Mouse (Mus musculus) frontal cortex, postnatal 25 days (tissue): ENCODE measurements around the gene Atp5f1.
"Not testable (repeated sequence)": the region's sequence is repeated elsewhere in the genome, so short reads cannot be mapped to it uniquely, and the experiment has no call there.

Experiments used
- DNase-seq, 2 experiments: peaks; one replicate each; pipeline ENCODE4 v3.0.0; 2022; ENCODE audit warnings: low spot score in 2 of 2

Gene Atp5f1

DNA sequence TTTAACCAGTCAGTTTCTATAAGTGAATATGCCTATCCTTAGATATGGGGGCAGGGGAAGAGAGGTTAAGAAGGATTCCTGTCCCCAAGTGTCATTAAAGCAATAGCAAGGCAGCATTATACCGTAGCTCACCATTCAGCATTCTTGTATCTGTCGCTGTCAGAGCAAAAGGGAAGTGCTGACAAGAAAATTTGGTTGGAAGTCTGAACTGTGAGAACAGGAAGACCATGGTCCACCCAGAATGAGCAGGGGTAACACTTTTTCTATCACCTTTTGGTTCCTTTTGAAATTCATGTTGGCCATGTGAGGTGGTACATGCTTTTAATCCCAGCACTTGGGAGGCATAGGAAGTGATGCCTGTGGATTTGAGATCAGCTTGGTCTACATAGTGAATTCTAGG is 28.8 kb downstream of the Atp5f1 start:
- DNase-seq = no peak

DNA sequence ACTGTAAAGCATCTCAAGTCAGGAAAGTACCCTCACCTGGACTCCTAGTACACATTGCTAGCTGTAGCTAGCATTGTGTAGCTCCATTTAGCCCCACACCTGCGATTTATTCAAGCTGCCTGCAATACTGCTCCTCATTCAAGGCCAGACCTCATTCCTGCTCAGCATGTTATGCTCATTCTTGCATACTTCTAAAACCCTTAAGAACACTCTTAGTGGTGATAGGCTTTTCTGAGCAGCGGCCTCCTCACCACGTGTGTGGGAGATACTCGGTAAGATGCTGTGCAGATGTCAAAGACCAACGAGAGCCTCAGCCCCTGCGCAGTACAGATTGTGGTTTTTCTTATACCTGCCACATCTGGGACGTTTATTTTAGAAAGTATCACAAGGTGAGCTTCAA is 30.1 kb downstream of the Atp5f1 start:
- no peak for DNase-seq

DNA sequence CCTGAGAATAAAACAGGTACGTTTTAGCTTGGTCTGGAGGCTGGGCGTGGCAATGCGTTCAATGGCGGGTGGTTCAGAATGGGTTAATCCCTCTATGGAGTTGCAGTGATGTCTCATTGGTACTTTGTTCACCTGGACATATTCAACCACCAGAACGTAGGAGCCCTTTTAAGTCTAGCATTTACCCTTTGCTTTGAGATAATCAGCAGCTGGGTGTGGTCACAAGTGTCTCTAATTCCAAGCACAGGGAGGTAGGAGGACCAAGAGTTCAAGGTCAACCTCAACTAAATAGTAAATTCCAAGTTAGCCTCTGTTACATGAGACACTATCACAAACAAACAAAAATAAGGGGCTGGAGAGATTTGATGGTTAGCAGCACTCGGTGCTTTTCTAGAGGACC is 31.1 kb downstream of the Atp5f1 start:
- no peak for DNase-seq

DNA sequence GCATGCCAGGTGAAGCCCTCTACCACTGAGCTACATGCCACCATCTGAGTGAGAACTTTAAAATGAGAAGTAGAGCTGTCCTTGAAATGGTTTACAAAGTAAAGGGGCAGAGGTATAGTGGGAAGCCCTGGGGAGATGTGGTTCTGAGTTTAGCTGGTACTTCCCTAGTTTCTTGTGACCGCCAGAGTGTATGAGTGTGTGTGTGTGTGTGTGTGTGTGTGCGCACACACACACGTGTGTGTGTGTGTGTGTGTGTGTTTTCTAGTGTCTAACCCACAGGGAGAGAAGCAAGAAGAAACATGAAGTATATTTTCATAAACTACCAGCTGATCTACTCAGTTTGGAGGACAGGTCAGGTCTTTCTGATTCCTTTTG is 31.7 kb downstream of the Atp5f1 start:
- no peak for DNase-seq

DNA sequence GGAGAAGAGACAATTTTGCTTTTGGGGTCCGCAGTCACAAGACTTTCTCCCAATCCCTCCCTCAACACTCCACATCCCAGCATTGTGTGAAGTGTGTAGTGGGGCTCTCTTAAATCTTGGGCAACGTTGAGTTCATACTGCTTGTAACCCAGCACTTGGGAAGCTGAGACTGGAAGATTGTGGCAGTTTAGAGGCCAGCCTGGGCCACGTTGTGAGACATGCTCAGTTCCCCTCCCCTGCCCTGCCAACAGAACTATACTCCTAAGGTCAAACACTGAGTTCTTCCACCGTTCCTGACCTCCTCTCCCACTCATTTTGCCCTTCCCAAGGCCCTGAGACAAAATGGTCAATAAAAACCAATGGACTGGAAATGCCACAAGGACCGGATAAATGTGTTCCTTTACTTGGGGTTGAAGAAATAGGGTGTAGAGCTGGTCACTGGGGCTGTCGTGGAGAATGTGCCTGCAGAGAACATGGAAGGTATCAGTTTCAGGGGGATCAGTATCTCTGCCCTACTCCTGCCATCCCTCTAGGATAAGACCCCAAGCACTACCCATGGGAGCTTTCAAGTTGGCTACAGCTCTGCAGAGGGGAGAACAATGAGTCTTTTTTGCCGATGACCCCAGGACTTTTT is 32.2 kb downstream of the Atp5f1 start:
- no peak for DNase-seq

DNA sequence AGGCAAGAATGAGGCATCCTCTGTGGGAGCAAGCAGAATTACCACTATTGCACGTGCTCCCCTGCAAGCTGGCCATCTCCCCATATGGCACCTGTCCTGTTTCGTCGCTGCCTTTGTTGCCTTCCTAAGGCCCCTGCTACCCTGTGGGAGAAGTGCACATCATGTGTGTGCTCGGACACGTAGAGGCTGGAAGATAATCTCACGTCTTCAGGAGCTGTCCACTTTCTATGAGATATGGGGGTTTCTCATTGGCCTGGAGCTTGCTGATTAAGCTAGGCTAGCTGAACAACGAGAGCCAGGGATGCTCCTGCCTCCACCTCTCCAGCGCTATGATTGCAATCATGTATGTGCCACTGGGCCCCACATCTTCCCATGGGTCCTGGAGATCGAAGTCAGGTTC is 35.3 kb downstream of the Atp5f1 start:
- DNase-seq = no peak

DNA sequence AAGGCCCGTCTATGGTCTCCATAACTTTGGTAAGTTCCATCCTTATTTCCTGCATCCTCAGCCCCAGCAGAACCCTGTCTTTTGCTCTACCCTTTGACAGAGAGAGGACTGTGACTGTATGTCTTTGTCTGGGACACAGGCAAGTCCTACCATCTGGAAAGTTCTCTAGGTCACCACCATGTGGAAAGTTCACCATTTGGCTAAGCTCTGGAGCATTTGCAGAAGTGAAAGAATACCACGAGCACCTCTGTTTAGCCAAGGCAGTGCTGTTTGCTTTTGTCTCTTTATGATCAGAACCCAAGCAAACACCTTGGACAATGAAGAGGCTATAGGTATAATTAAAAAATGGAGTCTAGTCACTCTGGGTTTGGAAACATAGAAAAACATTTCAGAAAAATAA is 37.9 kb downstream of the Atp5f1 start:
- no peak for DNase-seq

DNA sequence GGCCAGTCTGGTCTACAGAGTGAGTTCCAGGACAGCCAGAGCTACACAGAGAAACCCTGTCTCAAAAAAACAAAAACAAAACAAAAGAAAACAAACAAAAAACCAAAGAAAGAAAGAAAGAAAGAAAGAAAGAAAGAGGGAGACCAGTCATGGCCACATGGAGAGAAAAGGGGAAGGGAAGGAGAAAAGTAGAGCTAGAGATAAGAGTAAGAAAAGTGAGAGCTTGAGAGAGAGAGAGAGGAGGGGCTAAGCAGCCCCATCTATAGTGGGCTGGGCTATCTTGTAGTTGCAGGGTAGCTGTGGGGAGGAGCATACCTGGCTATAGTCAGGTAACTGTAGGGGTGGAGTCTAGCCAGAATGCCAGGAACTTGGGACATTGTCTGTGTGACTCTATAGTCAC is 39.2 kb downstream of the Atp5f1 start:
- not testable (repeated sequence) for DNase-seq

DNA sequence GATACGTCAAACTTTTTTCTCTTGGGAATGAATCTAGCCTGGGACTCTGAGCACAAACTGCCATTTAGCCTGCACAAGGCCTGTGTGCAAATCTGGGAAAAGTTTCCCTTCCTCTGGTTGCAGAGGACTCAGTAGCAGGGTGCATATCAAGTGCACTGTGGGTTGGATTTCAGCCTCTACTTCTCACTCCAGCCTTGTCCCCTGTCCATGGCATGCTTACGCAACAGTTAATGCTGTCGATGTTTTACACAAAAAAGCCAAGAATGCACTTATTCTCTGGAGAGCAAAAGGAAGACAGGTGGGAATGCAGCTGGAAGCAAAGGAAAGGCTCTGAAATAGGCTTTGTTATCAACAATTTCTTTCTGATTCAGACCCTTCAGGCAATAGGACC is 41.5 kb downstream of the Atp5f1 start:
- no peak for DNase-seq

DNA sequence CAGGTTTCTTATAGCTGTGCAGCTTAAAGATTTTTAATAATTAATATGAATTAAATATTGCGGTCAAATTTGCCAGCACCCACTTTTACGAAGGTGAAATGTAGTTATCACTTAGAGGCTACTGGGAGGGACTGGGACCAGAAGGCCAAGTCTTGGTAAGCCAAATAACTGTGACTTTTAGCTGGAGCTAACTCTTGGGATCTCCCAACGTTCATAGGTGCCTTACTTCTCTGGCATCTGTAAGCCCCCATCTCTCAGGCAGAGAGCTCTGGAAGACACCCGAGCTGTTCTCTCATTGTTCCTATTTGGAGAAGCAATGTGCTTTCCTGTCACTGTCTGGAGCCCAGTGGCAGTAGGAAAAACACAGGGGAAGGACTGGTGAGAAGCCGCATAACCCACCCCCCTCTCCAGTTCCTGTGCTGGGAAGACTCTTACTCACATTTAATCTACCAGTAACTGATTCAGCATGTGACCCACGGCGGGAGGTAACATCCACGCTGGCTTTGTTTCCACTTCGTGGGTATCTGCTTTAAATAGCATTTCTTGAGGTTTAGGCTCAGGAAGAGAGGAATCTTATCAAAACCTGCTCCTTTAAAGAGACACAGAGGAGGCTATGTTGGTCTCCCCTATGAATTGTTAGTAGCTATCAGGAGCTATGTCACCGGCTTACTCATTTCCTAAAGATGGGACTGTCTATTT is 42.1 kb downstream of the Atp5f1 start:
- DNase-seq = no peak

DNA sequence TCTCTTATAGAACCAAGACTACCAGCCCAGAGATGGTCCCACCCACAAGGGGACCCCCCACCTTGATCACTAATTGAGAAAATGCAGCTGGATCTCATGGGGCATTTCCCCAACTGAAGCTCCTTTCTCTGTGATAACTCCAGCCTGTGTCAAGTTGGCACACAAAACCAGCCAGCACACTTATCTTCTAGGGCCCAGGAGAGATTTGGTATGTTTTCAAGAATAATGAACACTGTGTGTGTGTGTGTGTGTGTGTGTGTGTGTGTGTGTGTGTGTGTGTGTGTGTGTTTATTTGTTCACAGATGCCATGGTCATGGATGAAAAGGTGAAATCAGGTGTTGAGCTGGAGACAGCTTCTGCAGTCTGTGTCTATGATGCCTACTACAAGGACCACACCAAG is 43.4 kb downstream of the Atp5f1 start:
- DNase-seq = not testable (repeated sequence)

DNA sequence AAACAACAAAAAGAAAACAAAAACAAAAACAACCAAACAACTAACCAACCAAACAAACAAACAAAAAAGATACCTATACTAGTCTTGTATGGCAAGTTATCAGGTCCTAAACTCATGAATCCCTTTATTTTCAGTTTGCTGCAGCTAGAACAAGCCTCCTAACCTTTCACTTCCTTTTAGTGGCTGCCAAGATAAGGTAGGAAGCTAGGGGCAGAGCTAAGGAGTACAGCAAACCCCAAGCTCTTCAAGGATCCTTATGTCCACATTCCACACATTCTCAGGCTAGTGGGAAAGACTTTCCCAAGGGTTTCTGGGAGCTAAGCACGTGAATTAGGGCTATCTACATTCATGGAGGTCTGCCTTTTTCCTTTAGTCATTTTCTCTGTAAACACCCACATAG is 44.6 kb downstream of the Atp5f1 start:
- no peak for DNase-seq

DNA sequence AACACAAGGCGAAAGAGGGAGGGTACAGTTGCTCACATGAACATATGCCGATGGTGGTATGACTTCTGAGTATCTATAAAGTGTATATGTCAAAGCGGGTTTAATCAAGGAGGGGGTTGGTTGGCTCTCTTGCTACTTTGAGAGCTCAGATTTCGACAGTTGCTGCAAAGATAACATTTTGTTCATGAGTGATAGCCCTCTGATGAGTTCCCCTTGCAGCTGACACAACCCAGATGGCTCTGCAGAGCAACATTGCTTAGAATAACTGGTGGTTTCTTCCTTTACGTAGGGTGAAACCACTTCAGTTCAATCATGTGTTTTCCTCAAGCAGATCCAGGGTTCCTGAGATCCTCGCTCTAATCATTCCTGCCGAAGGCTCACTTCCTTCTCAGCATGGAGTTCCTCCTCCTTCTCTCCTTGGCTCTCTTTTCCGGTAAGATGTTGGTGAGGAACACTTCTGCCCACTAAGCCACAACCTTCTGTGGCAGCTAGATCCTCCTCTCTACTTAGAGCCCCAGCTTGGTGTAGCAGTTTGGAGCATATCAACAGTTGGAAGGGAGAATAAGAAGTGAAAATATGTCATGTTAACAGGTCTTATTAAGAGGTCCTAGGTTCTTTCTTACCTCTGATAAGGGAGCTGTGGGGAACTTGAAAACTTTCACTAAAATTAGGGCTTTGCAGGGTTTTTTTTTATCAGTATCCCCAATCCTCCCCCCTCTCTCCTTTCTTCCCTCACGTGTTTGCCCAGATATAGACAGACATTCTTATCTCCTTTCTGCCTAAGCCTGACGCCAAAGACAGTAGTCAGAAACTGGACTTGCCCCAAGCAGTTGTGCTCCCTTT is 45.8 kb downstream of the Atp5f1 start:
- no peak for DNase-seq

DNA sequence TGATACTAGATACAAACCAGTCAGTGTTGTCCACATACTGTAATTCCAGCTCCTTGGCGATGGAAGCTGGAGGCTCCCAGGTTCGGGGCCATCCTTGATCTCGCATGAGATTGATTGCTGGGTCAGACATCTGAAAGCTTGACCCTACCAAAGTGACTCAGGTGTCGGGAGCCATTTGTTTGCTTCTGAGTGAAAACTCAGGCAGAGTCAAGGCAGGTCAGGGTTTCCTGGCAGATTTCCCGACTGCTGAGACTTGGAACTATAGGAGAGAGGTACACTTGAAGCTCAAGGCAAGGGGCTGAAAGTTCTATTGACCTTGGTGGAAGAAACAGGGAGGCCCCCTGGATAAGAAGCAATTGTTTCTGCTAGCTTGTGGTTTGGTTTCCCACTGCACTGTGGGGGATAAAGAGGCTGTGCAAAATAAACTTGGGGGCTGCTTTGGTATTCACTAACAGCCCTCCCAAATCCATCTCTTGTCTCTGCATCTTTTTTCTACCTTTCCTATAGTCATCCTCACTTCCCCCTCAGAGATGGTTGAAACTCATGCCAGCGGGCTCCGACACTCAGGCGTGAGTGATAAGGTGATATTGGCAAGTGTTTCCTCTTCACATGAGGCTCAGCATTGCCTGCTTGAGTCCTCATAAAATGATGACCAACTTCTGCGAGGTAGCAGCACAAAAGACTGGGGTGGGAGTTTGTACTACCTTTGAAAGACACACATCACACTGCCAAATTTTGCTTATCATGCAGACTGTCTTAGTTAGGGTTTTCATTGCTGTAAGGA is 47.6 kb downstream of the Atp5f1 start:
- no peak for DNase-seq

DNA sequence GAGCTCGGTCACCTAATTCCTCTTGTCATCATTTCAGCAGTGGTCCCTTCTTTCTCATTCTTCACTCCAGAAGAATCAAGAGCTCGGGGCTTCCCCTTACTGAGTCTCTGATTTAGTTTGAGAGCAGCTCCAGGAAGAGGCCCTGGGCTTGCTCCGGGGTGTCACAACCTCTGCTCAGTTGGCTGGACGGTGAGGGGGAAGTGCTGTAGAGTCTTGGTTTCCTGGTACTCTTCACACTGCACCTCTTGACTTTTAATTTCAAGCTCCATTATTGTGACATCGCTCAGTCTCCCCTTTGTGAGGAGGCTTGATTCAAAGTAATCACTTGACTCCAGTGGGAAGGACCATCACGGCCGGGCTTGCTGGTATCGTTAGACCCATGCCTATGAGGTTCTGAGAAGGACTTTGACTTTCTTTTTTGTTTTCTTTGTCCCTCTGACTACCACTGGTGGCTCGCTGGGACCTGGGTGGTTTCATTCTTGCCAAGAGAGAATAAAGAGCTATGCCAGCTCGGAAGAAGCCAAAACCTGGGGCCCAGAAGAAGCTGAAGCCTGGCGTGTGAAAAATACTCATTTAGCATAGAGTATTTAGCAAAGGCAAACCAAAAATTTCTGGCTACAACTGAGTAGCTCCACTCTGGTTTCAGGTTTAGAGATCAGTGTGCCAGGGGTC is 49.2 kb downstream of the Atp5f1 start:
- DNase-seq = no peak

DNA sequence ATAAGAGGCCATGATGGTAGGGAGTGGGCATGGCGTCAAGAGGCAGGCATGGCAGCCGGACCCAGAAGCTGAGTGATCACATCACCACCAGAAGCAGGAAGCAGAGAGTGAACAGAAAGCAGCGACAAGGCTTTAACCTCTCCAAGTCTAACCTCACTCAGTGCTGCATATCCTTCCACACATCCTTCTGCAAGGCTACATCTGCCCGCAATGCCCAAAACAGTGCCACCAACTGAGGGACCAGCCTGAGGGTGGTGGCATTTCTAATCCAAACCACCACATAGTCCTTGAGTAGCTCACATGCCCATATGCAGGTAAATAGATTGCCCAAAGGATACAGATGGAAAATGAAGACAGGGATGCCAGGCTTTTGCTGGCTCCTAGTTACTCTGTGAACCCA is 50.9 kb downstream of the Atp5f1 start:
- no peak for DNase-seq

DNA sequence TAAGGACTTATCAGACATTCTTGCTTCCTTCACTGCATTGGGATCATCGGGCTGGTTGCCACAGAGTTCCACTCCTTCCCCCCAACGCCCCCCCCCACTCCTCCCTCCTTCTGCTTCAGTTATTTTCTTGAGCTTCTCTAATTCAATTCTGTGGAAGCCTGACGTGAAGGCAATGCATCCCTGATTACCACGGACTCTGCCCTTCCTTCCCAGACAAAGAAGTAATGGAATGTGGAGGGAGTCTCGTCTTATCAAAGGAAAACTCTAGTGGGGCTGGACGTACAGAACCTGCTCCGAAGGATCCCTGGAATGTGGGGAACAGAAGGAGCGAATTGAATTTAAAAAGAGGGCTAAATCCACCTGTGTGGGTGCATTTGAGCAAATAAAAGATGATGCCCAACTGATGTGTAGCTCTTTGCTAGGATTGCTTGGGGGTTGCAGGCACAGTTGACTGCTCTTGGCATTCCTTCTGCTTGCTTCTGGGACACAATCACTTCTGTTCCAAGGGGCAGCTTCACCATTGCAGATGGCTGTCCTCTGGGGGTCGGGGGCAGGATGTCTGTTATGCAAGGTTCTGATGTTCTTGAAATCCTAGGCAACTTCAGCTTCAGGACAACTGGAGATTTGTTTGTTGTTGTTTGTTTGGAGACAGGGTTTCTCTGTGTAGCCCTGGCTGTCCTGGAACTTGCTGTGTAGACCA is 51.8 kb downstream of the Atp5f1 start:
- DNase-seq = no peak

DNA sequence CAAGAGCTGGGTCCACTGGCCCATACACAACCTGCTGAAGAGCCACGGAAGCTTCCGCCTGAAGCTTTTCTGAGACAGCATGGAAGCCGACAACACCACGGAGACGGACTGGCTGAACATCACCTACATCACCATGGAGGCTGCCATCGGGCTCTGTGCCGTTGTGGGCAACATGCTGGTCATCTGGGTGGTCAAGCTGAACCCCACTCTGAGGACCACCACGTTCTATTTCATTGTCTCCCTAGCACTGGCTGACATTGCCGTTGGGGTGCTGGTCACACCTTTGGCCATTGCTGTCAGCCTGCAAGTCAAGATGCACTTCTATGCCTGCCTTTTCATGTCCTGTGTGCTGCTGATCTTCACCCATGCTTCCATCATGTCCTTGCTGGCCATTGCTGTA is 55.2 kb downstream of the Atp5f1 start:
- no peak for DNase-seq

DNA sequence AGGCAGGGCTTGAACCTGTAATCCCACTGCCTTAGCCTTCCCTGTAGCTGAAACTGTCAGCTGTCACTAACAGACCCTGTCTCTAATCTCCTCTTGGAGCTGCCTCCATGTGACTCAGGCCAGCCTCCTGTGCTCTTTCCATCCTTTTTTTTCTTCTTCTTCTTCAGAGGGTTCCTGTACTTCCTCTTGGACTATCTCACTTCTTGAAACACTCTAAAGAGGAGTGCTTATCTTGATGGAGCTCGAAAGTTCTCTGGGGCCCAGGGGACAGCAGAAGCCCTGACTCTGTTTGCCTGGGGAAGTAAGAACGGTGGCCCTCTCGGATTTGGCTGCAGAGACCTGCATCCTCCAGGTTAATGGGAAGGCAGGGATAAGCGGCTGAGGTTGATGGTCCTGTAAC is 55.7 kb downstream of the Atp5f1 start:
- no peak for DNase-seq

DNA sequence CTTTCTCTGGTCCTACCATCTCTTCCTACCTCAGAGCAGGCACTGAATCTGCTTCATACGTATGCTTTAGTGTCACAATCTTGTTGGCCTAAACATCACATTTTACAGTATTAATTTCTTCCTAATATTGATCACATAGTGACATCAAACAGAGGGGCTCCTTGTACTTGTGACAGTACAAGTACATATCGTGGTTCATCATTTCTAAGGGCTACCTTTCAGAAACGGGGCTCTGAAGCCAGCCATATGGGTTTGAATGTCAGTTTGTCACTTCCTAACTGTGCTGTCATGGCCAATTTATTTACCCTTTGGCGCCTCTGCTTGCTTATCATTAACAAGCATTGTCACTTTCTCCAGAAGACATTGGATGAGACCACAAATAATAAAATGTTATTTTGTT is 58.4 kb downstream of the Atp5f1 start:
- no peak for DNase-seq

DNA sequence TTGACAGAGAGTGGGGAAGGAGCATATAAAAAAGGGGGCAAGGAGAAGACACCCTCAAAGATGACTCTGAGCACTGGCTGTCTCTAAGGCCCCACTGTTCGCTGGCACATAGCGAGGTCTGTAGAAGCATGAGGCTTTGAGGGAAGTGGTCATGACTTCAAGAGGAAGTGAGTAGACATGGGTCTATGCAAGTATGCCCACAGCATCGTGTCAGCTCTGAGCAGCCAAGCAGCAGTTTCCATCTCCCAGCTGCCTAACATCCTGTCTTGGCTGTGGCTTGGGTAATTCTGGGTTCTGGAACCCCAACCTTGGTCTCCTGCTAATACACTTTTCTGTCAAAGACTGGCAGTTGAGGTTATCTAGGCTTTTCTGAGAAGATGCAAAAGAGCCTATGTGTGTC is 59.2 kb downstream of the Atp5f1 start:
- no peak for DNase-seq
